Mouse (Mus musculus) thymus, adult 18-20 months (tissue): Measurements from ENCODE around the gene Exd2.

Source experiments
- DNase-seq, 2 experiments: peaks; one replicate each; pipeline ENCODE4 v3.0.0; 2022; ENCODE audit warnings: mixed read lengths in 2 of 2

The Exd2 gene

DNA sequence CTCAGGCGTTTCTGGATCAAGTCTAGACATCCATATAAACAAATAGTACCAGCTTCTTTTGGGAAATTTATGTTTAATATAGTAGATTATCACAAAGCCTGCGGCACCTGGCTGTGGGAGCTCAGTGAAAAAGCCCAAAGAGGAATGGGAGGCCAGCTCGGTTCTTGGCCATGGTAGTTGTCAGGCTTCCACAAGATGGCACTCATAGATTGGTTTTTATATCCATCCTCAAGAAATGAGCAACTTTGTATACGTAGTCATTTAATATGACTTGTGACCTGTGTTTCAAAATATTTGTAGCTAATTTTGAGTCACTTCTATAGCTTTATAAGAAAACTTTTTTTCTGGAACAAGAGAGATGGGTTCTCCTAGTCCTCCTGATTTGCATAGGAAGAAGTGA is 35.5 kb downstream of the Exd2 start:
- no peak for DNase-seq

DNA sequence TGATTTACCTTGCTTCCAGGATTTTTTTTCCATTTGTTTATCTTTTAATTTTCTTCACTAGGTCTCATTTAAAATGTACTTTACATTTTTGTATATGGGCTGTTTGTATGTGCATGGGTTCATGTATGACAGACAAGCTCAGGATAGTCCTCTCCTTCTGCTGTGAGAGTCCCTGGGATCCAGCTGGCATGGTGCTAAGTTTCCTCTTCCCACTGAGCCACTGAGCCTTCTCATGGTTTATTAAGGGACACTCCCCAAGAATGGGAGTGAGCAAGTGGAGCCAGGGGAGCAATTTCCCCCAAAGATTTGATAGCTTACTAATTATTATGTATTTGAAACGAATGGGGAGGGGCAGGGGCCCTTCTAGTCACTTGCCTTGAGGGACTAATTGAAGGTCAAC is 37.6 kb downstream of the Exd2 start:
- DNase-seq, result no peak

DNA sequence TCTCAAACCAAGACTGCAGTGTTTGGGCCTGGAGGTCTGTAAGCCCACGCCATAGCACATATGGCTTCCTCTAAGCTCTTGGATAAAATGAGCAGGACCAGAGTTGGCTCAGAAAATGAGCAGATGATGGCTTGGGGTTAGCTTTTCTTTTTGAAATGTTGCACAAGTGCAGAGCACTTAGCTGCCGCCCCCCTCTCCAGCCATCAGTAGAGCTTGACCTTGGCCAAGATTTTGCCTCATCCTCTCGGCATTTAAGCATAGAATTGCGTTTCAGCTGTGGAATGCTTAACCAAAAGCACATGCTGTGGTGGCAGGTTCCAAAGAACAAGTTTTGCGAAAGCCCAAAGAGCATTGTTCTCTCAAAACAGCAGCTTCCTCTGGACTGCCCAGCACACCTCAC is 41.8 kb downstream of the Exd2 start:
- DNase-seq, result no peak

DNA sequence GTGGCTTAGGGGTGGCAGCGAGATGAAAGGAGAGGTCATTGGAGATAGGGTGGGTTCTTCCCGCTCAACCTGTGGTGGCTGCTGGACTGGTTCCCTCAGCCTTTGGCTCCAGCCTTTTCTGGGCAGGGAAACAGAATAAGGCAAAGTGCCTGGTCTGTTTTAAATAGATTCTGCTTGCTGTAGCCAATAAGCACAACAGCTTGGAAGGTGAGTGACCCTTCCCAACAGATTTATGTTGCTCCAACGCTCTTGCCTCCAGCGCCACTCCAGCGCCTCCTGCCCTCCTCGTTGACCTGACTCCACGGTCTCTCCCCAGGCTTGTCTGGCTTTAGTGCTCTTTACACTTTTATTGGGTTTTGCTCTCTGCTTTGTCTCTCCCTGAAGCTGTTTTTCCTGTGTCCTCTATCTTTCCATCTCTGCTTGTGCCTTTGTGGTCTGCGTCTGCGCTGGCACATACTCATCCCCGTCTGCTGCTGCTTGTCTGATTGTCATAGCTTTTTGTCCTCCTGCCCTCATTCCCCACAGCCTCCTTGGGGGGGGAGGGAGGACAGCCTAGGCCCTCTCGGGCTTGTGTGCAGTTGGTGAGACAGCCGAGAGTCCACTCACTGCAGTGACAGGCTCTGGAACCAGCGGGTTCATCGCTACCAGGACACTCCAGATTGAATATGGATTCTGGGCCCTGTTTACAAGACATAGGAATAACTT is 44.3 kb downstream of the Exd2 start:
- no peak for DNase-seq

DNA sequence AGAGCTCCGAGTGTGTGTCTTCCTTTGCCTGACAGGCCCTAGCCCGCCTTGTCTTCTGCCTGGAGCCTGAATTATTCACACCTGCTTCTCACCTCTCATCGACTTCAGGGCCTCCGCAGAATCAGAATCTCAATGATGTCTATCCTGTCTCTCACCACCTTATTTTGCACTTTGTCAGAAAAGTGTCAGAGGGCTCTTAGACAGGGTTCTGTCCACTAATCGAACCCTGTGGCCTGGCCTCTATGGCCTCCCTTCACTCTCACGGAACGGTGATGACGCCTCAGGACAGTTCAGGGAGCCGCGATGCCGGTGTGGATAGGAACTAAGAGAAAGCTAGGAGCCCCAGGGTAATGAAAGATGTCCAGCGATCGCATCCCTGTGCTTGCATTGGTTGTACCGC is 55.1 kb downstream of the Exd2 start, which contains the start of gene Galnt16:
TSS of gene Galnt16 (plus strand) at position 301 of the 400 bp plus-strand sequence.
- no peak for DNase-seq

DNA sequence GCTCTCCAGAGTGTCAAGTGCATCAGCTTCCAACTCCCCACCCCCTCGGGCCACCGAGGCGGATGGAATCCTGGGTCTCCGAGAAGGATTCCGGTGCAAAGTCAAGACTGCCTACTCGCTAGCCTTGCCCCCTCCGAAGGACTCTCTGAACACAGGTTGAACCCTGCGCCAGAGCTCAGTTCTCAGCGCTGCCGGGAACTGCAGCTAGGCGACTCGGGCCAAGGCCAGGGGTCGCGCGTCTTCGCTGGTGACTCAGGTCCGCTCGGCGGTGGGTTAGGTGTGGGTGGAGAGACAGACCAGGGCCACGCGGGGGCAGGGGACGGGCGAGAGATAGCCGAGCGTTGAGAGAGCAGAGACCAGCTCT is 55.5 kb downstream of the Exd2 start:
- DNase-seq, result no peak

DNA sequence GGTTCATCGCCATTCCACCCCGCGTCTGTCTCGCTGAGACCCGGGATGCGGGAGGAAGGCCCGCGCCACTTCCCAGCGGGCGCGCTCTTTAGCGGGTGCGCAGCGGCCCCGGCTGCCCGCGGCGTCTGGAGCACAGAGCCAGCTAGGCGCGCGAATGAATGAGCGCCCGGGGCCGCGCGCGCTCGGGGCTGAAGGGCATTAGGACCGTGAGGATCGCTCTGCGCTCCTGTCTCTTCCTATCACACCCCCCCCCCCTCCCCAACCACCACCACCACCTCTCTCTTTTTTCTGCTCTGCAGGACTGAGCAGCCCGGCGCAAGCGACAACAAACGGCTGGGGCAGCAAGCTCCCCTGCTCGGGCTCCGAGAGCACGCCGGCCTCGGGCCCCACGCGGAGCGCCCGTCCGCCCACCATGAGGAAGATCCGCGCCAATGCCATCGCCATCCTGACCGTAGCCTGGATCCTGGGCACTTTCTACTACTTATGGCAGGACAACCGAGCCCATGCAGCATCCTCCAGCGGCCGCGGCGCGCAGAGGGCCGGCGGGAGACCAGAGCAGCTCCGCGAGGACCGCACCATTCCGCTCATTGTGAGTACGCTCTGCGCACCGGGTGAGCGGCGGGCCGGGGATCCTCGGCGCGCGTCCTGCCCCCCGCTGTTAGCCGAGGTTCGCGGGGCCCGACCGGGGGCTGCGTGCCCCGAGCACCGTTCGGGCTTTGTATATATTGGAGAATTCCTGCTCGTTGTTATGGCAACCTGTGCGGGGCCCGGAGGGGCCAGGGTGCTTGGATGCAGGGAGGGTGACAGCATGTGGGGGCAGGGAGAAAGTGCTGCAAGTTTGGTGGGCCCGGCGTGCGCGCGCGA is 56.1 kb downstream of the Exd2 start:
- DNase-seq, result no peak

DNA sequence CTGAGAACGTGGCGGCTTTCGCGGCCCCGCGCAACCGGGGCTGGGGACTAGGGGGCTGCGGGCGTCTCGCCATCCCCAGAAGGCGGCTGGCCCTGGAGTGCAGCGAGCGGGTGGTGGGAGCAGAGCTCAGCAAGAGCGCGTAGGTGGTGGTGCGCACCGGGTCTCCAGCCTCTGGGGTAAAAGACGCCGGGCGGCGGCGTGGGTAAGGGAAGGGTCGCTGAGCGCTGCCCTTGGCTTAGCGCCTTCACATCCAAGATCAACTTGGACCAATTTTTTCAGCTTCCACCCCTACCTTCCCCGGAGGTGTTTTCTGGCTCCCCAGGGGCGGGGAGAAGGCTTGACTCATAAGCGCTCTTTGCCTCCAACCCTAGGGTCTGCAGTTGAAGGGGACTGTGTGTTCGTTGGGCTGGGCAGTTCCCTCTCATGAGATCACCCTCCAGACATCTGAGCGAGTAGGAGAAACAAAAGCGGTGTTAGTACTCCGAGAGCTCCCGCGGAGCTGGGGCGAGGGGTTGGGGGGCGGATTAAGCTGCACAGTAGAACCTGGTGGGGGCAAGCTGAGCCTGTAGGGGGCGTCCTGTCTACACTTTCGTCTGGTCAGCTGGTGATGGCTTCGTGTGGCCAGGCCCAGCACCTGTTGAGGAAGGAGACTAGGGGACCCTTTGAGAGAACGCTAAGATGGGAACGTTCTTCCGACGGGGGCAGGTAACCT is 56.9 kb downstream of the Exd2 start:
- no peak for DNase-seq

DNA sequence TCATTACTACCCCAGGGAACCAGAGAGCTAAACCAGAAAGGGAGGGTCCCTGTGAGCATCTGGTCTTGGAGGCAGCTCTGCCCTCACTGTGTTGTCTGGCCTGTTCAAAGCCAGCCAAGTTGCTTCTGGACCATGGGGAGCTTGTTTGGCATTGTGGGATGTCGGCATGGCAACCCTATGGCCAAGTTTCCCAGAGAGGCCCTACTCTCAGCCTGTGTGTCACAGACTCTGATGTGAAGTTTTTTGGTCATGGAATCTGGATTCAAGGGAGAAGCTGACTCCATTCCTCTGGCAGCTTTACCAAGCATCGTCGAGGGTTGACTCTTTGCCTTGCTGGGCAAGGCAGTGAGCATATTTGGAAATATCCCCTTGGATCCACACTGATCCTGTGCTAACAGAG is 59.1 kb downstream of the Exd2 start:
- no peak for DNase-seq

DNA sequence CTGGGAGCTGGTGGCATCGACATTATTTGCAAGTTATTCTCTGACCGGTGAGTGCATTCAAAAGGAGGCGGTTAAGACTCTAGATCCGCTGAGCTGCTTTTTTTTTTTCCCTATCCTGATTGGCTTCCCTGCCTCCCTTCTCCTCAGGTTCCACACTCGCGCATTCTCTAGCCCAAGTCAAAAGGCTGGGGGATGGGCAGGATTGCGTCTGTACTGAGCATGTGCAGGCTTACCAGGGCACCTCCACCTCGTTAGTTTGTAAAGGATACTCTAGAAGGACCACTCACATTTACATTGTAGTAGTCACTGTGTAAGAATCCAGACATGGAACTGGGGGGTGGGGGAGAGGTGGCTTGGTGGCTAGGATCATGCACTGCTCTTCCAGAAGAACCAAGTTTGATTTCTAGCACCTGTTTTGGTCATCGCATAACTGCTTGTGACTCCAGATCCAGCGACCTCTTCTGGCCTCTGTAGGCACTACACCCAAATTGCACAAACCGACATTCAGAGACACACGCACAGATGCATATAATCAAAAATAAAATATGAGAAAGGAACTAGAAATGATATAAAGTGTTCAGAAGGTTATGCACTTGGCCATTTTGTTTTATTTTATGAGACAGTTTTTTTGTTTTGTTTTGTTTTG is 61.5 kb downstream of the Exd2 start:
- DNase-seq, result no peak

DNA sequence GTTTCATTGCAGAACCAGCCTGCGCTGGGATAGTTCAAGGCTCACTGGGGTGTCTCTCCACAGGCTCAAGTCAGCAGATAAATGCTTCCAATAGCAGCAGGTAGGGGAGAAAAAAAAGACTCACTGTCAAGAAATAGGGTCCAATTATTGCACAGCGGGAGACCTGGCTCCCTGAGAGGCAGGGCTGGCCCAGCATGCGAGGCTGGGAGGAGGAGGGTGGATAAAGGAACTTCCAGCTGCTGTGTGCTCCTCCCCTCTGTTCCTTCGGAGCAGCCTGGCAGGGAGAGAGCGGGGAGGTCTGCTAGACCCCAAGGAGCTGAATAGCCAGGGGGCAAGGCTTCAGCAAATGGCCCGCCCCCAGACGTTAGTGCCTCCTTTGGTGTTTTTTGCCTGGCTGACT is 62.6 kb downstream of the Exd2 start:
- DNase-seq, result no peak

DNA sequence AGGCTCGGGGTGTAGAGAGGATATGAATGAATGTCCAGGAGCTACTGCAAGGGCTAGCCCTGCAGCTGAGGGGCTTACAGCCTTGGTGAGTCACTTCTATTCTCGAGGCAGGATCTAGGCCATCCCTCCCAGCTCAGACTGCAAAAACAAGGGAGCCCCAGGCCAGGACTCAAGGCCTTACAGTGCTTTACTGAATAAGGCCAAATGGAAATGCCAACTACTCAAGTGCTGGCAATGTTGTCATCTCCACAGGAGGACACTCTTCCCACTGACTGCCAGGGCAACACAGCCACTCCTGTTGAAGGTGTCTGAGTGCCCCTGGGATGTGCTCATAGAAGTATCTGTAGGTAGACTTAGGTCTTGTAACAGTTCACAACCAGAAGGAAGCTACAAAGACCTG is 63.6 kb downstream of the Exd2 start:
- DNase-seq, result no peak

DNA sequence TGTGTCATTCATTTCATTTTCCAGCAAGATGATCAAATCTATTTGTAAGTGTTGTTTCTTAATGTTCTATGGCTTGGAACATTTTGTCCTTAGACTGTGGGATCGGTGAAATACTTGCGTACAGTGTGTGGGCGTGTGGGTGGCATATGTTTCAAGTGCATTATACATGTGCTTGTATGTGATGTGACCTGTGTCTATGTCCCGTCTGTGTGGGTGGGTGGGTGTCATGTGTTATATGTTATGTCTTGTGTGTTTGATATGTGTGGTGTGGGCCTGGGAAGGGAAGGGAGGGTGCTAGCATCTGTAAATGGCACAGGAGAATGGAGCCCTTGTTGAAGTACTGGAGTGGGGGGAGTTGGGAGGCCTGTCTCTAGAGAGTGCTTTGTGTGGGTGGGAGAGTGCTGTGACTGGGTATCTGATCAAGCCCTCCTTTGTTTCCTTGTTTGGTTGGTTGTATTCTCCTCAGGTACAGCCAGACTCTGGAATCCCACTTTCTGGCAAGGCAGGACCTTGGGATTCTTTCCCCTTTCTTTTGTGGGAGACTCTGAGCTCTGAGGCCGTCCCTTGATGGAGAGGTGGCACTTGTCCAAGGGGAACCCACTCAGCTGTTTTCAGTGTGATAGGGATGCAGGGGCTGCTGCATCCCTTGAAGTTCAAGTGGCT is 65.0 kb downstream of the Exd2 start:
- no peak for DNase-seq

DNA sequence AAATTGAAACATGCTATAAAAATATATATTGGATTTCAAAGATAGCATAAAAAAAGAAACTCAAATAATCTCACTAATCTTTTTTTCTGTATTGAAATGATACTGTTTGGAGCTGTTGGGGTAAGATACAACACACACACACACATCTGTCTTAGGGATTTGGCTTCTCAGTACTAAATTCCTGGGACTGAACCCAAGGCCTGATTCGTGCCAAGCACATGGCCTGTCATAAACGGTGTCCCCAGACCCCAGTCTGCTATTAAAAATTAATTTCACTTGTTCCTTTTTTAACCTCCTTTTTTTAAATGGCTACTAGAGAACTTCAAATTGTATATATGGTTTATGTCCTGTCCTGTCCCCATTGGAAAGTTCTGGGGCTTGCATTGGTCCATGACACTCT is 67.2 kb downstream of the Exd2 start:
- DNase-seq, result no peak

DNA sequence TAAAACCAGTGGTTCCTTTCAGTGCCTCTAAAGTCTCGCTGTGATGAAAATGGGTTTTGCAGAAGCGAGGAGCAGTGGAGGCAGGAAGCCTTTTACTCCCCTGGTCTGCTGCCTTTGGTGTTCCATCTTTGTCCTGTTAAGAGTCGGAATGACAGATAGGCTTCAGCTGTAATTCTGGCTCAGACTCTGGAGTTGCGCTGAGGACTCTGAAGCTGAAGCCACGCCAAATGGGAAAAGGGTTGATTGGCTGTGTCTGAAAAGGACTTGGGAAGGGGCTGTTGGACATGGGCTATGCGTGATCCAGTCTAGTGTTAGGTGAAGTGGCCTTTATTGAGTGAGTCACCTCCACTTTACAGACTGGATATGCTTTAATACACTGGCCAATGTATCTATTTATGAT is 67.7 kb downstream of the Exd2 start:
- no peak for DNase-seq

DNA sequence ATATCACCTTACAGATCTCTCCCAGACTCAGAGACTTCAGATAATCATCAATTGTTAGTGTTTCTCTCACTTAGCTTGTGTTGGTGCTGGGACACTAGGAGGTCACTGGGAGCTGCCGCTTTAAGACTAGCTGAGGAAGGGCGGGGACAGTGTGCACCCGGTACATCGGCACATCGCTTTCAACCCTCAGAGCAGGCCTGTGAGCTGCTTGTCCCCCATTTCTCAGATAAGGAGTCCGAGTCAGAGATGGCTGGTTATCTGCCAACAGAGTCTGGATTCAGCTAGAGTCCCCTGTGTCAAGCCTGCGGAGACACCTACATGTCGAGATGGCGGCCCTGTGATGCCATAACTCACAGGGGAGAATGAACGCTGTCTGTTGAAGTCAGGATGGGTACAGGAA is 68.7 kb downstream of the Exd2 start:
- no peak for DNase-seq

DNA sequence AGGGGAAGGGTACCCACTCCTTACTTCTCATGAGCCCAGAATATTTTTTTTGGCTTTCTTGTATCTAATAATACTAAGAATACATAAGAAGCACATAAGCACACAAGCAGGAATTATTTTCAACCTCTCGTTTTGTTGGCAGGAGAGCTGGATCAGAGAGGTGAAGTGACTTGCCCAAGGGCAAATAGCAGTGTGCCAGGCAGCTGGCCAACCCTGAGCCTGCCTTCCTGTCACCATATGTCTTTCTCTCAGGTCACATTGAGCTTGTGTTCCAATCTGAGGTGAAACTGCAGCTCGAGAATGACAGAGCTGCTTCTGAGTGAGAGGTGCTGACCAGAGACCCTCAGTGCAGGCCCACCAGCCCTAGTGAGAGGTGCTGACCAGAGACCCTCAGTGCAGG is 71.0 kb downstream of the Exd2 start:
- no peak for DNase-seq

DNA sequence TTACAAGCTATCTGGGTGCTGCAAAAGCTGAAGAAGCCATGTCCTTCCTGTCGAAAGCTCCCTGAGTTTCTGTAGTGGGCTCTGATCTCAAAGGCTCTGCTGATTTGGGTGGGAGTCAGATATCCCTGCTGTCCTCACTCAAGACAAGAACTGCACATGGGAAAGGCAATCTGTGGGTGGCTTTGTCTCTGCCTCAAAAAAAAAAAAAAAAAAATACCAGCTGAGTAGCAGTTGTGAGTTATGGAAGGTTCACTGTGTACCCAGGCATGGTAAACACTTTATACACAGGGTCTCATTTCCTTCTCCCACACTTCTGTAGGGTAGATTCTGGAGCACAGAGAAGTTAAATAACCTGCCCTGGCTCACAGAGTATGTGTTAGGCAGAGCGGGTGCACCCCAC is 74.4 kb downstream of the Exd2 start:
- no peak for DNase-seq

DNA sequence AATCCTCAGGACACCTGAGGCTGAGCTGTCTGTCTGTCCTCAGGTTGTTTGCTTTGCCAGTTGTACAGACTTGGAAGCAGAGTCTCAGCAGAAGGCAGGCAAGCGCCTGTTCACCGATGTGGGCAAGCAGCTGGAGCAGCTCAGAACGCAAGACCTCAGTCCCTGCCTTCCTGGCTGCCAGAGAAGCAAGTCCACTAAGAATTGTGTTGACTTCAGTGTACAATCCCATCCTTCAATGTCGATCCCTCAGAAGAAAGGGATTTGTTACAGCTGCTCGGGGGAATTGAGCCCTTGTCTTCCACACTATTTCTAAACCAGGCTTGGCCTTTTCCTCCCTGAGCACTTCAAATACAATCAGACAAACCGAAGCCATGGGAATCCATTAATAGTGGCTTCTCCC is 75.4 kb downstream of the Exd2 start:
- DNase-seq, result no peak

DNA sequence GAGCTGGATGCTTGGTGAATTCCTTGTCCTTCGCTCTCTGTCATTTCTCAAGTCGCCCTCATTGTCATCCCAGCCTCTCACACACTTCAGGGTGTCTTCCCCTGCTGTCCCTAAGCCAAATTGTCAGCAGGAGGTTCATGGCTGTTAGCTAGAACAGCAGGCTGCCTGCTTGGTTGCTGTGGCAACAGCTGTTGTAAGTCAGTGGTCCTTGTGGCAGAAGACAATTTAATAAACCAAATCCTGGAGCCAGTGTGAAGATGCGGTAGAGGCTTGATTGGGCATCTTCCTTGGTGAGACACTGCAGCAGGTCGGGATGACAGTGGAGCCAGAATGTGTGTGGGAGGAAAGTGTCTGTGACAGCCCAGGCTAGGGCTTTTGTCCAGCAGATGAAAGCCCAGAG is 82.4 kb downstream of the Exd2 start:
- DNase-seq, result no peak

DNA sequence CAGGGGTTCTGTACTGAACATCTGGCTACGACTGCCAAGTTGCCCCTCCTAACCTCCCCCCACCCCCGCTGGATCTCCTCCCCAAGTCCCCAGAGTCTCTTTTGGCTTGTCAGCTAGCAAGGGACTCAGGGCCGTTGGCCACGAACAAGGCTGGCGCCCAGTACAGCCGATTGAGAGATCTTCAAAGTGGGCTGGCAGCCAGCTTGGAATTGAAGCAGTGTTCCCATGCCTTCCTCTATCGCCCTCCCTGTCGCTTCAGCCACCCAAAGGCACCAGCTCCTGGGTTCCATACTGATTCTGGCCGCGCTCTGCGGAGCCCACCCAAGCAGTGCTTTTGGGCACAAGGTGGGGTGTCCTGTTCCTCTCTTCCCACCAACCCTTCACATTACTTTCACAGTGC is 86.8 kb downstream of the Exd2 start:
- DNase-seq, result no peak
